ENCODE assay signal across 16 mouse cellular contexts in the genomic region with DNA sequence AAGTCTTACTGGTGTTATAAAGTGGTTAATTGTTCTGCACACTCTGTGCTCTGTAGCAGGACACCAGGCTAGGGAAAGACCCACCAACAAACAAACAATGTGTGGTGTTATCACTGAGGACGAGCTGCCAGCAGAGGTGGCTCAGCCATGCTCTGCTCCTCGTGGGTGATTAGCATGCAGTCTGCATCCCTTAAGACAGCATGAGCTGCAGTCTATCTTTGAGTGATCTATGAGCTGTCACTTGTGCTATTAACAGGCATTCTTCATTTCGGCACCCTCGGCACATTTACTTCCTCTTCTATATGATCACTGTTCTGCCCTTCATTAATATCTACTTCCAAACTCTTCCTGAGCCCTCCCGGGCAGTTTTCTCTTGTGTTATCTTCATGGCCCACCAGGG.
"Had no signal": no experiment of that assay in that cellular context is flagged by ENCODE, and none has a peak within 500 bp of the region (broad histone marks: within the 10 kb centered on the region; RNA-seq: fewer than 3 reads in every experiment).

No protein-coding gene starts in this region.

- H3K9ac ChIP-seq: kidney, embryonic 15.5 days; liver, embryonic 13.5 days; lung, embryonic 14.5 days; midbrain, embryonic 12.5 days had no signal

- ATAC-seq: midbrain, embryonic 16.5 days had no signal

- H3K4me3 ChIP-seq: kidney, embryonic 15.5 days; left cerebral cortex, adult 2 months; liver, embryonic 13.5 days; midbrain, embryonic 12.5 days had no signal

- H3K27me3 ChIP-seq: kidney, embryonic 15.5 days; liver, embryonic 13.5 days; midbrain, embryonic 12.5 days had no signal

- H3K4me1 ChIP-seq: kidney, embryonic 15.5 days; liver, embryonic 13.5 days; midbrain, embryonic 12.5 days had no signal

- H3K36me3 ChIP-seq: kidney, embryonic 15.5 days; liver, embryonic 13.5 days; midbrain, embryonic 12.5 days had no signal

- H3K27ac ChIP-seq: kidney, embryonic 15.5 days; left cerebral cortex, adult 2 months; liver, embryonic 13.5 days; midbrain, embryonic 12.5 days; stomach, postnatal 0 days had no signal

- H3K4me2 ChIP-seq: kidney, embryonic 15.5 days; liver, embryonic 13.5 days; lung, embryonic 14.5 days; midbrain, embryonic 12.5 days had no signal

- H3K9me3 ChIP-seq: kidney, embryonic 15.5 days; liver, embryonic 13.5 days; midbrain, embryonic 12.5 days had no signal

- DNase-seq: kidney, adult 8-10 months; kidney, postnatal 10 days; kidney, postnatal 36 days; layer of hippocampus, postnatal 36 days; liver, embryonic 13.5 days; lung, embryonic 14.5 days; lung, postnatal 10 days; lung, postnatal 36 days; thymus, adult 2 months; thymus, postnatal 14 days; thymus, postnatal 4 days had no signal
